Mouse (Mus musculus) limb, embryonic 14.5 days (tissue): ENCODE data around the gene Ptn. TPM values are rescaled to one million over a fixed set of nuclear protein-coding genes. Genes with fewer than 3 reads are reported as not detected.
A peak's percentile ranks its signal among the peaks of the same experiment; 100 is the strongest.

ENCODE experiments used
- ATAC-seq: fragments of 200-750 bp; cut with Nextera tagmentation; 2 replicates; pipeline ENCODE4 v1.8.0; 2017; ENCODE audit warnings: low read depth, moderate number of reproducible peaks, moderate TSS enrichment; ENCODE audit not compliant: low FRiP score
- DNase-seq: peaks from one replicate; pipeline ENCODE4 v3.0.0-alpha.2; 2015; ENCODE audit warnings: low spot score
- H3K27ac ChIP-seq: fragments of 300-500 bp; sonication (generic); replicated peaks from 2 replicates; pipeline ENCODE4 v1.5.1; 2014; ENCODE audit warnings: low read depth, mild to moderate bottlenecking, low read length, moderate library complexity, mixed read lengths
- H3K27me3 ChIP-seq: fragments of 300-500 bp; sonication (generic); 2 replicates; pipeline ENCODE4 v1.6.1; 2014; ENCODE audit warnings: low read length, mixed read lengths; ENCODE audit not compliant: control insufficient read depth, insufficient read depth
- H3K36me3 ChIP-seq: fragments of 300-500 bp; sonication (generic); 2 replicates; pipeline ENCODE4 v1.6.1; 2014; ENCODE audit warnings: mild to moderate bottlenecking, low read length, moderate library complexity, mixed read lengths; ENCODE audit not compliant: control insufficient read depth, insufficient read depth
- H3K4me1 ChIP-seq: fragments of 300-500 bp; sonication (generic); 2 replicates; pipeline ENCODE4 v1.6.1; 2014; ENCODE audit warnings: antibody characterized with exemption, low read length, mixed read lengths; ENCODE audit not compliant: control insufficient read depth, insufficient read depth
- H3K4me2 ChIP-seq: fragments of 300-500 bp; sonication (generic); replicated peaks from 2 replicates; pipeline ENCODE4 v1.6.1; 2014; ENCODE audit warnings: low read depth, mild to moderate bottlenecking, low read length, moderate library complexity; ENCODE audit not compliant: severe bottlenecking
- H3K4me3 ChIP-seq: fragments of 300-500 bp; sonication (generic); replicated peaks from 2 replicates; pipeline ENCODE4 v1.5.1; 2014; ENCODE audit warnings: low read length
- H3K9ac ChIP-seq: fragments of 300-500 bp; sonication (generic); 2 replicates; pipeline ENCODE4 v1.6.1; 2014; ENCODE audit warnings: mild to moderate bottlenecking, low read depth, low read length, moderate library complexity; ENCODE audit not compliant: severe bottlenecking
- H3K9me3 ChIP-seq: fragments of 300-500 bp; sonication (generic); 2 replicates; pipeline ENCODE4 v1.6.1; 2016; ENCODE audit warnings: low read length; ENCODE audit not compliant: control insufficient read depth
- POLR2A ChIP-seq: fragments of 200-500 bp; IDR thresholded peaks from 2 replicates; pipeline ENCODE4 v1.8.0; 2012; ENCODE audit warnings: inconsistent platforms, mild to moderate bottlenecking, moderate library complexity, borderline replicate concordance; ENCODE audit not compliant: insufficient read depth, insufficient read length; ENCODE audit errors: extremely low read depth
- WGBS: fragments of 180-500 bp; shearing (Covaris S2); extraction: QIAGEN DNeasy Blood & Tissue Kit; methylation state at CpG from one replicate; pipeline ENCODE4 v1.1.7; 2014; 5-methylcytosine and 5-hydroxymethylcytosine counted together
- polyA plus RNA-seq, 2 experiments: library from polyadenylated mRNA; depleted of rRNA in 1 of 2; stranded (reverse) in 1 of 2; unstranded in 1 of 2; fragments of >200 nt; fragmentation: Nextera tagmentation in 1 of 2; extraction: Ambion mirVana in 1 of 2; gene quantifications; 2 replicates each; pipeline versions ENCODE4 v1.2.1 to v1.2.3; 2012 to 2014

Ptn gene
- polyA plus RNA-seq, 2 experiments: 513 to 595 TPM

DNA sequence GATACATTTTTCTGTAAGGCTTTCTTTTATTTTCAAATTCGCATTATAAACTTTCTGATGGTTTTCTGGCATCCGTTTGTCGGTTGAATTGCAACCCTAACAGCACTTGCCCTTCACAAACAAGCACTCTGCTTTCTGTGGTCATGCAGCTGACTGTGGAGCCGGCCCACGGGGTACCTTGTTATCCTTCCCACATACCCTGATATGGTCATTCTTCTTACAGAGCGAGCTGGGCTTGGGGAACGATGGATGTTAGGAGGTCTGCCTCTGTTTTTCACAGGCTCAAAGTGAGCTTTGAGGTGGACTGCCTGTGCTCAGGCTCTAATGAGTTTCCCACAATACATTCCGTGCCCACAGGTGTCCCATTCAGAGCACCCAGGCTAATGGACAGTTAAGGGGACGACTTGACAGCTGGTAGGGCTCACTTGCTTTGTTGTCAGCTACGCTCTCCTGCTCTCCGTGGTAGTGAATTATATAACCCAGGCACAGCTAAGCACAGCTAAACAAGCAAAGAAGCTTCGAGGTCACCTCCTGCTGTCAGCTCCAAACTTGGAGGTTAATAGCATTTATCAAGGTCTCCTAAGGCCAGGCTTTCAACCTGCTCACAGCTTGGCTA is 21.3 kb downstream of the Ptn start:
- Histone ChIP-seq H3K27ac (no peak overlapping the region), H3K4me3 (no peak overlapping the region), H3K9me3 (no peaks in the 10 kb centered on the region), H3K4me2 (no peak overlapping the region), H3K36me3 (peaks cover 8% of the 10 kb centered on the region), H3K4me1 (peaks cover 17% of the 10 kb centered on the region), H3K9ac (no peak overlapping the region), H3K27me3 (no peaks in the 10 kb centered on the region)
- no peak for TF ChIP-seq POLR2A
- DNase-seq: no peak
- no peak for ATAC-seq
- WGBS: 58% methylated on average over 12 of the region's 12 CpGs

- no peak overlapping the region for H3K4me2 ChIP-seq
- DNase-seq (peak; percentile 47), ATAC-seq (peak; percentile 72; the same call in 1 of the 2 replicates)
- no peaks in the 10 kb centered on the region for H3K9me3 ChIP-seq
- H3K27ac ChIP-seq: peak overlapping the region; percentile 70
- H3K4me1 ChIP-seq: peaks cover 17% of the 10 kb centered on the region
- TF ChIP-seq POLR2A: no peak
- no peak overlapping the region for H3K9ac ChIP-seq
- no peaks in the 10 kb centered on the region for H3K27me3 ChIP-seq
- no peak overlapping the region for H3K4me3 ChIP-seq
- peaks cover 21% of the 10 kb centered on the region for H3K36me3 ChIP-seq
- WGBS: 24% methylated on average over 3 of the region's 3 CpGs
Measured at GRCm38 (mm10) chr6:36784682-36785208, 25.3 kb downstream of the Ptn start.

DNA sequence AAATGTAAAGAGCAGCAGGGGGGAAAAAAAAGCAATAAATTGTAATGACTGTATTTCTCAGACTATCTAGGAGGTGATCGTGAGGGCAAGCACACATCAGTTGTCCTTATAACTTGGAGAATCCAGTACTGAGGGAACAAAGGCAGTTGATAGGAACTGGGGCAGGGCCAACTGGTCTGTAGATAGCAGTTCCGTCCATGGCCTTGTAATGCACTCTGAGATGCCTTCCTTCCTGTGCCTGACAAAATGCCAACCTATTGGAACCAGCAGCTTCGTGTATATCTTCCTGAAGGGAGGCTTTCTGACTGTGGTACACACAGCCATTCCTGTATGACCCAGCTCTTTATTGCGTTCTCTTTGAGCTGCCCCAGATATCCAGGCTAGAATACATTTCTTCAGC is 27.5 kb downstream of the Ptn start:
- H3K9me3 ChIP-seq: no peaks in the 10 kb centered on the region

GRCm38 (mm10) chr6:36777567-36778337 is 32.3 kb downstream of the Ptn start:
- WGBS: 55% methylated on average over 7 of the region's 7 CpGs
- no peak for TF ChIP-seq POLR2A
- Histone ChIP-seq H3K4me3 (no peak overlapping the region), H3K27ac (no peak overlapping the region), H3K9me3 (no peaks in the 10 kb centered on the region), H3K27me3 (no peaks in the 10 kb centered on the region), H3K4me2 (no peak overlapping the region), H3K9ac (no peak overlapping the region), H3K4me1 (peaks cover 22% of the 10 kb centered on the region), H3K36me3 (peaks cover 12% of the 10 kb centered on the region)
- ATAC-seq (peak; percentile 26; the same call in 1 of the 2 replicates), DNase-seq (peak; percentile 42)

More for the DNA sequence above, 27.5 kb downstream of the Ptn start:
- Histone ChIP-seq H3K4me3 (no peak overlapping the region), H3K27ac (no peak overlapping the region), H3K4me1 (peaks cover 19% of the 10 kb centered on the region), H3K9ac (no peak overlapping the region), H3K36me3 (peaks cover 18% of the 10 kb centered on the region), H3K4me2 (no peak overlapping the region), H3K27me3 (no peaks in the 10 kb centered on the region)
- TF ChIP-seq POLR2A: no peak
- DNase-seq (no peak), ATAC-seq (no peak)
- WGBS: 83% methylated on average over 4 of the region's 4 CpGs

DNA sequence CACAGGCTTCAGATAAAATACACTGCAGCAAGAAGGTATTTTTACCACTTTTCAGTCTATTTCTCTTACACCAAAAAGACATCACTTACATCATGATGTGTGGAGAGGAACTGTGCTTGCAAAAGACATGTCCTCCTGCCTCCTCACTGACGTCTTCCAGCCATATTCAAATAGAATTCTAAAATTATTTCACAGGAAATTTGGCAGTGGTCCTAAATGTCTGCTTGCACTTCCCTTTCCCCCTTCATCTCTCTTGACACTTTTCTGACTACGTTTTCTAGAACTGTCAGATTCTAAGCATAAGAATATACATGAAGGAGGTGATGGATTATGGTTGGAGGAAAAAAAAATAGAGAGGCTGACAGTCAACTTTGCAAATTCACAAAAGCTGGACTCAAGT is 33.0 kb downstream of the Ptn start:
- Histone ChIP-seq H3K4me1 (peaks cover 22% of the 10 kb centered on the region; the same call in 1 of the 2 replicates), H3K4me3 (no peak overlapping the region), H3K4me2 (no peak overlapping the region), H3K27ac (no peak overlapping the region), H3K36me3 (peaks cover 19% of the 10 kb centered on the region), H3K9ac (no peak overlapping the region), H3K9me3 (no peaks in the 10 kb centered on the region), H3K27me3 (no peaks in the 10 kb centered on the region)
- ATAC-seq (no peak), DNase-seq (no peak)
- TF ChIP-seq POLR2A: no peak
- WGBS: 63% methylated on average over 2 of the region's 2 CpGs
